Mouse (Mus musculus) T-helper 2 cell (primary cell): ENCODE data around the gene Slc13a2.

Experiments
- in situ Hi-C: fragments of 300-600 bp; cut with MboI, MseI; formaldehyde crosslinking; loops from one replicate; pipeline ENCODE4 v1.15.1; 2025; ENCODE audit warnings: high pct_unique_total_duplicates

Slc13a2 gene

GRCm38 (mm10) chr11:78422055-78422819 is at the start of gene Slc13a2:
Gene Slc13a2 (minus strand): TSS chr11:78422217.
- in situ Hi-C loops: no loop called here

- in situ Hi-C loops: no loop called here
Observed at GRCm38 (mm10) chr11:78471326-78472103, 49.5 kb upstream of the Slc13a2 start.

GRCm38 (mm10) chr11:78467932-78468331 is 45.9 kb upstream of the Slc13a2 start:
- in situ Hi-C loops: no loop called here

GRCm38 (mm10) chr11:78467515-78467914 is 45.5 kb upstream of the Slc13a2 start:
- in situ Hi-C loops: no loop called here

- in situ Hi-C loops: no loop called here
Observed at GRCm38 (mm10) chr11:78466242-78466912, 44.4 kb upstream of the Slc13a2 start.

- in situ Hi-C loops: no loop called here
Observed at GRCm38 (mm10) chr11:78465568-78466180, 43.7 kb upstream of the Slc13a2 start, which contains the start of gene Slc46a1. Gene Slc46a1 (plus strand): TSS chr11:78465697.

GRCm38 (mm10) chr11:78465116-78465515 is 43.1 kb upstream of the Slc13a2 start:
- in situ Hi-C loops: no loop called here

GRCm38 (mm10) chr11:78463286-78464036 is 41.4 kb upstream of the Slc13a2 start:
- in situ Hi-C loops: no loop called here

GRCm38 (mm10) chr11:78462669-78463068 is 40.7 kb upstream of the Slc13a2 start:
- in situ Hi-C loops: no loop called here

GRCm38 (mm10) chr11:78461894-78462293 is 39.9 kb upstream of the Slc13a2 start:
- in situ Hi-C loops: no loop called here

GRCm38 (mm10) chr11:78458740-78459139 is 36.7 kb upstream of the Slc13a2 start:
- in situ Hi-C loops: no loop called here

GRCm38 (mm10) chr11:78455308-78455707 is 33.3 kb upstream of the Slc13a2 start:
- in situ Hi-C loops: no loop called here

- in situ Hi-C loops: no loop called here
Observed at GRCm38 (mm10) chr11:78454276-78454675, 32.3 kb upstream of the Slc13a2 start.

- in situ Hi-C loops: no loop called here
Observed at GRCm38 (mm10) chr11:78453675-78454074, 31.7 kb upstream of the Slc13a2 start.

- in situ Hi-C loops: no loop called here
Observed at GRCm38 (mm10) chr11:78450337-78450736, 28.3 kb upstream of the Slc13a2 start.

GRCm38 (mm10) chr11:78448242-78448641 is 26.2 kb upstream of the Slc13a2 start:
- in situ Hi-C loops: no loop called here

GRCm38 (mm10) chr11:78447168-78447567 is 25.2 kb upstream of the Slc13a2 start:
- in situ Hi-C loops: no loop called here

- in situ Hi-C loops: no loop called here
Observed at GRCm38 (mm10) chr11:78443115-78443514, 21.1 kb upstream of the Slc13a2 start.

- in situ Hi-C loops: no loop called here
Observed at GRCm38 (mm10) chr11:78438399-78438930, 16.4 kb upstream of the Slc13a2 start.

- in situ Hi-C loops: no loop called here
Observed at GRCm38 (mm10) chr11:78437182-78437581, 15.2 kb upstream of the Slc13a2 start.
